Mouse (Mus musculus): ENCODE measurements around the gene AI413582. TPM values are rescaled to one million over a fixed set of nuclear protein-coding genes. Genes with fewer than 3 reads are reported as not detected.

AI413582 gene
- total RNA-seq (2021) (1 to 10 TPM; 9.1 TPM), polyA plus RNA-seq (2012; rRNA removed) (14.1 and 22.4 TPM in 2 replicates)
- long read RNA-seq, transcript AI413582-204 (5 exons, 862 nt), result major isoform, 8 of 9 reads
- long read RNA-seq, partial matches to known transcripts, result 1 of 9 reads
- long read RNA-seq, other reads (novel, unspliced or antisense), result 0 of 9 reads

GRCm38 (mm10) chr17:27565163-27565941 lies at the start of gene AI413582:
Gene AI413582 (minus strand): TSS chr17:27565756.
- Histone ChIP-seq H3K27ac (peak within 1 kb of the TSS; percentile 85), H3K4me3 (peak within 1 kb of the TSS; percentile 63), H3K9ac (ENCODE audit: low read depth, low read length) (peak within 1 kb of the TSS; percentile 74), H3K79me2 (replicated peaks; ENCODE audit: control insufficient read depth, insufficient read depth, low read length) (no peaks in the 10 kb centered on the region), H3K4me1 (ENCODE audit: control insufficient read depth, insufficient read depth, low read length) (peaks cover 2% of the 10 kb centered on the region; the same call in 1 of the 2 replicates), H3K36me3 (ENCODE audit: control insufficient read depth, insufficient read depth, low read length) (no peaks in the 10 kb centered on the region), H3K27me3 (ENCODE audit: control insufficient read depth, insufficient read depth, low read length) (no peaks in the 10 kb centered on the region)
- peak; percentile 50; the same call in 1 of the 2 replicates for TF ChIP-seq EP300 (IDR thresholded peaks at IDR 0.05; ENCODE audit: insufficient read depth, low read depth, low read length)
- TF ChIP-seq POLR2A (IDR thresholded peaks at IDR 0.05; ENCODE audit: insufficient read depth, low read depth, low read length), result peak; percentile 62
- no peak for TF ChIP-seq CTCF (IDR thresholded peaks at IDR 0.05)
- under 1% methylated on average over 57 of the region's 58 CpGs for WGBS
- intact Hi-C loops (cut with DNase I), result loop anchor here (2.0 kb wide), 2 partner anchors 31 to 57 kb away; partner anchors contain the start of gene Nudt3
- peak; percentile 97 to 99 for DNase-seq

- Histone ChIP-seq H3K79me2 (replicated peaks; ENCODE audit: control insufficient read depth, insufficient read depth, low read length) (peaks cover 18% of the 10 kb centered on the region), H3K27ac (no peak overlapping the region), H3K27me3 (ENCODE audit: control insufficient read depth, insufficient read depth, low read length) (no peaks in the 10 kb centered on the region), H3K36me3 (ENCODE audit: control insufficient read depth, insufficient read depth, low read length) (no peaks in the 10 kb centered on the region), H3K4me1 (ENCODE audit: control insufficient read depth, insufficient read depth, low read length) (peaks cover 22% of the 10 kb centered on the region), H3K9ac (ENCODE audit: low read depth, low read length) (no peak overlapping the region), H3K4me3 (no peak overlapping the region)
- intact Hi-C loops (cut with DNase I), result no loop called here
- no peak for TF ChIP-seq POLR2A (IDR thresholded peaks at IDR 0.05; ENCODE audit: insufficient read depth, low read depth, low read length)
- no peak for TF ChIP-seq EP300 (IDR thresholded peaks at IDR 0.05; ENCODE audit: insufficient read depth, low read depth, low read length)
- TF ChIP-seq CTCF (IDR thresholded peaks at IDR 0.05), result no peak
- DNase-seq, result no peak
- 71% methylated on average over 4 of the region's 4 CpGs for WGBS
These were observed 47.5 kb upstream of the AI413582 start for GRCm38 (mm10) chr17:27613016-27613415.

GRCm38 (mm10) chr17:27611994-27612393 lies 46.4 kb upstream of the AI413582 start:
- Histone ChIP-seq H3K36me3 (ENCODE audit: control insufficient read depth, insufficient read depth, low read length) (no peaks in the 10 kb centered on the region), H3K4me3 (no peak overlapping the region), H3K79me2 (replicated peaks; ENCODE audit: control insufficient read depth, insufficient read depth, low read length) (peaks cover 15% of the 10 kb centered on the region), H3K27me3 (ENCODE audit: control insufficient read depth, insufficient read depth, low read length) (no peaks in the 10 kb centered on the region), H3K27ac (no peak overlapping the region), H3K9ac (ENCODE audit: low read depth, low read length) (no peak overlapping the region), H3K4me1 (ENCODE audit: control insufficient read depth, insufficient read depth, low read length) (peaks cover 20% of the 10 kb centered on the region)
- DNase-seq, result no peak
- 60% methylated on average over 5 of the region's 5 CpGs for WGBS
- no peak for TF ChIP-seq EP300 (IDR thresholded peaks at IDR 0.05; ENCODE audit: insufficient read depth, low read depth, low read length)
- intact Hi-C loops (cut with DNase I), result no loop called here

GRCm38 (mm10) chr17:27611519-27611884 lies 45.9 kb upstream of the AI413582 start:
- Histone ChIP-seq H3K27me3 (ENCODE audit: control insufficient read depth, insufficient read depth, low read length) (no peaks in the 10 kb centered on the region), H3K4me1 (ENCODE audit: control insufficient read depth, insufficient read depth, low read length) (peaks cover 20% of the 10 kb centered on the region), H3K9ac (ENCODE audit: low read depth, low read length) (no peak overlapping the region), H3K79me2 (replicated peaks; ENCODE audit: control insufficient read depth, insufficient read depth, low read length) (peaks cover 14% of the 10 kb centered on the region), H3K4me3 (no peak overlapping the region), H3K27ac (peak overlapping the region; percentile 3; the same call in 1 of the 2 replicates), H3K36me3 (ENCODE audit: control insufficient read depth, insufficient read depth, low read length) (no peaks in the 10 kb centered on the region)
- TF ChIP-seq POLR2A (IDR thresholded peaks at IDR 0.05; ENCODE audit: insufficient read depth, low read depth, low read length) (no peak), CTCF (IDR thresholded peaks at IDR 0.05) (no peak), EP300 (IDR thresholded peaks at IDR 0.05; ENCODE audit: insufficient read depth, low read depth, low read length) (no peak)
- DNase-seq, result no peak
- intact Hi-C loops (cut with DNase I), result no loop called here
- 20% methylated on average over 3 of the region's 3 CpGs for WGBS

- no peaks in the 10 kb centered on the region for H3K27me3 ChIP-seq (ENCODE audit: control insufficient read depth, insufficient read depth, low read length)
- H3K27ac ChIP-seq, result peak overlapping the region; percentile 20; the same call in 1 of the 2 replicates
- intact Hi-C loops (cut with DNase I), result no loop called here
- 50% methylated on average over 10 of the region's 10 CpGs for WGBS
- no peak overlapping the region for H3K4me3 ChIP-seq
- TF ChIP-seq POLR2A (IDR thresholded peaks at IDR 0.05; ENCODE audit: insufficient read depth, low read depth, low read length), result no peak
- no peak for TF ChIP-seq EP300 (IDR thresholded peaks at IDR 0.05; ENCODE audit: insufficient read depth, low read depth, low read length)
- TF ChIP-seq CTCF (IDR thresholded peaks at IDR 0.05), result no peak
- H3K36me3 ChIP-seq (ENCODE audit: control insufficient read depth, insufficient read depth, low read length), result no peaks in the 10 kb centered on the region
- peaks cover 20% of the 10 kb centered on the region for H3K4me1 ChIP-seq (ENCODE audit: control insufficient read depth, insufficient read depth, low read length)
- no peak for DNase-seq
- H3K9ac ChIP-seq (ENCODE audit: low read depth, low read length), result no peak overlapping the region
- peaks cover 14% of the 10 kb centered on the region for H3K79me2 ChIP-seq (replicated peaks; ENCODE audit: control insufficient read depth, insufficient read depth, low read length)
These were observed 45.3 kb upstream of the AI413582 start for GRCm38 (mm10) chr17:27610679-27611518.
